Mouse (Mus musculus) gastrocnemius, postnatal 25 days (tissue): Measurements from ENCODE around the gene Aes. TPM values are rescaled to one million over a fixed set of nuclear protein-coding genes. Genes with fewer than 3 reads are reported as not detected.

Source experiments
- DNase-seq: peaks from one replicate; pipeline ENCODE4 v3.0.0; 2022
- long read RNA-seq, 2 experiments: library from polyadenylated mRNA; stranded (forward); transcript quantifications; one replicate each; pipeline ENCODE4 v2.0.0; 2021
- total RNA-seq, 2 experiments: library from RNA; stranded (reverse); gene quantifications; 1 replicate in 1 of 2; 2 replicates in 1 of 2; pipeline ENCODE4 v1.2.3; 2021

The Aes gene
- total RNA-seq = 100 to 1,000 TPM; 845 to 891 TPM
- long read RNA-seq, experiment 1, transcript Aes-201 (7 exons, 1,411 nt) = major isoform, 806 of 1,129 reads
- long read RNA-seq, experiment 1, partial matches to known transcripts = 231 of 1,129 reads
- long read RNA-seq, experiment 1, other reads (novel, unspliced or antisense) = 88 of 1,129 reads
- long read RNA-seq, experiment 2, transcript Aes-201 (7 exons, 1,411 nt) = major isoform, 873 of 1,158 reads
- long read RNA-seq, experiment 2, partial matches to known transcripts = 12 of 1,158 reads
- long read RNA-seq, experiment 2, other reads (novel, unspliced or antisense) = 269 of 1,158 reads

DNA sequence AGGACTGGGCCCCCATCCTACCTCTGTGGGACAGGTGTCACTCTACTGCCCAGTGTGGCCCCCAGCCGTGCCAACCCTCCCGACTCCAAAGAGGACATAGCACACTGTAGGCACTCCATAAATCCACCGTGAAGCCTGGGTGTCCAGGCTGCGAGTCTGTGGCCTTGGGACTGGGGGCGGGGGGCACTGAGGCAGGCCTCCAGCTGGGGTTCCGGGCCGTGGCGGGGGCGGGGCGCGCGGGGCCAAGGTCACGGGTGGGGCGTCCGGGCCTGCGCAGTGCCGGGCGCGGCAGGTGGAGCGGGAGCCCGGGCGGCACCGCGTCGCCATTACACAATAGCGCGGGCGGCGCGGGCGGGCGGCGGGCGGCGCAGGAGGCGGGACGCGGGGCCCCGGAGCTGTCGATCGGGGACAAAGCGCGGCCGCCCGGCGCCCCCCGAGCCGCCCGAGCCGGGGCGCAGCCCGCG is at the start of gene Aes:
Gene Aes (plus strand): TSS at position 326 of the 464 bp plus-strand sequence.
- peak; percentile 83 for DNase-seq

DNA sequence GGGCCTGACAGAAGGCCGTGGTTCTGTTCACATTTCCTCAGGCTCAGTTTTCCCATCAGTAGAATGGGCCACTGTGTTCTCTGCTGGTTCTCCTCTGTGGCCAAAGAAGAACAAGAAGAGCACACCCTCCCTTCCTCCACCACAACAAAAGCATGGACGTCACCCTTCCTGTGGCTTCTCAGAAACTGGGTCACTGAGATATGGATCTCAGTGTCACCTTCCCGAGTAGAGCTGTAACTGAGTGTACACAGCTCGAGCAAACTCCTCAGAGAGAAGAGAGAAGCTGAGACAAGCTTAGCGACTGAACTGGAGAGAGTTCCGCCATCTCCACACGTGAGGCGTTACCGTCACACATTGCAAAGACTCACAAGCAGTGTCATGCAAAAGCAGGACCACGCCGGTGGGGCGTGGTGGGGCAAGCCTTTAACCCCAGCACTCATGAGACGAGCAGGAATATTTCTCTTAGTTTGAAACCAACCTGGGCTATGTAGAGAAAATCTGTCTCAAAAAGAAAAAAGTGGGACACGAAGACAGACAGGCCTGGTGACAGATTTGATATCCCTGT is 49.0 kb upstream of the Aes start:
- DNase-seq = no peak

DNA sequence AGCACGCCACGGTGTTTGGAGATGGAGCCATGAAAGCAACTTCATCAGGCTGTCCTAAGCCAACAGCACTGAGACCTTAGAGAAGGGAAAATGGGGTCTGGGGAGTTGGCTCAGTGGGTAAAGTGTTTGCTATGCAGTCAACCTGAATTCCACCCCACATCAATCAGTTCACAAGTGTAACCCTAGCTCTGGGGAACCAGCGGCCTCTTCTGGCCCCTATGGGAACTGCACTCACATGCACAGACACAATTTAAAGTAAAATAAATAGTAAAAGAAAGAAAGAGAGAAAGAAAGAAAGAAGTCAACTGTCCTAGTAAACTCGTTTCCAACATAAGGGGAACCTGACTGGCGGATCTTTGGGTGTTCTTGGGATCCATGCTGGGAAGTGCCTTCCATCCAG is 45.5 kb upstream of the Aes start:
- DNase-seq = no peak

DNA sequence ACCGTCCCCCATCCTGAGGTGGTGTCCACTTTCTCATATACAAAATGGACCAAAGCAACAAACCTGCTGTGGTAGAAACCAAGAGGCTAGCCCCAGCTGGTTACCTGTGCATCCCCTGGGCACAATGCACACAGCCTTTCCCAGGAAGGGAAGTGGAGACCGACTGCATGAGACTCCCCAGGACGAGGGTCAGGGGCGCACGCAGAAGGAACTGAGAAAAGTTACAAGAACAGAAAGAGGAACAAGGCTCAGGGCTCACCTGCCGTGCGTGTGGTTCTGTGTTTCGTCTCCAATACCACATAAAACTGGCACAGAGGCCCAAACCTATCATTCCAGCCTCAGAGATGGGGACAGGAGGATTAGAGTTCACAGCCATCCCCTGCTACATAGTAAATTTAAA is 42.1 kb upstream of the Aes start:
- no peak for DNase-seq

DNA sequence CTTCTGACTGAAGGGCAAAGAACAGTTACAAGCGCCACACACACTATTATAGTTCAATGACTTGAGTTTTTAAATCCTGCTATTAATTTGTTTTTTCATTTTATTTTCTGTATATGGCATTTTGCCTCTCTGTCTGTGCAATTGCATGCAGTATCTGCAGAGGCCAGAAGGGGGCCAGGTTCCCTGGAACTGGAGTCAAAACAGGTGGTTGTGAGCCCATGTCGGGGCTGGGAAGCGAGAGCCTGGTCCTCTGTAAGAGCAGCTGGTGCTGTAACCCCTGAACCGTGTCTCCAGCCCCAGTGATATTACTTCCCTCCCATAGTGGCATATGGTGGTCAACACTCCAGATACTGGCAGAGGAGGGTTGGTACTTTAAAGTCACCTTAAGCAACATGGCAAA is 40.7 kb upstream of the Aes start:
- DNase-seq = no peak

DNA sequence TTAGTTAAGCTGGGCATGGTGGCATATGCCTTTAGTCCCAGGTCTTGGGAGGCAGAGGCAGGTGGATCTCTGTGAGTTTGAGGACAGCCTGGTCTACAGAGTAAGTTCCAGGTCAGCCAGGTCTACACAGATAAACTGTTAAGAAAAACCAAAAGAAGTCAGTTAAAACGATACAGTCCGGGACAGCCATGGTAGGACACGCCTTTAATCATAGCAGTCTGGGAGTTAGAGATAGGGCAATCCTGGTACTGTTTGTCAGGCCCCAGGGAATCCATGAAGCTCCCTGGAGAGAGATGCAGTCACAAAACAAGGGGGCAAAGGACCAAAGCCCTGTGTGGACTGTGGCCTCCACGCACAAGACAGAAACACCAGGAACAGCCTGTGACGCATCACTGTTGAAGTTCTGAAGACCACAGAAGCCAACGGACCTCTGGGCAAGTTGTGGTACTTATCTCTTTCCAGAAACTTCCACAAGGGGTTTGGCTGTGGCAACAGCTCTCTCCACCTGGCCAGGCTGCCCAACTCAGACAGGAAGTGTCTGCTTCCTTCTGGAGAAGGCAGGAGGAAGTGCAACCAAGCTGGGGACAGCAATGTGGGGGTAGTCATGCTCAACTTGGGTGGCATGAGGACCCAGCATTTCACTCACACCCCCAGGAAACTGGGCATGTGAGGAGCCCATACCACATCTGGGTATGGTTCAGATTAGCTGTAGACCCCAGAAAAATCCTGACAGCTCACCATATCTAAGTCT is 39.9 kb upstream of the Aes start:
- DNase-seq = no peak

DNA sequence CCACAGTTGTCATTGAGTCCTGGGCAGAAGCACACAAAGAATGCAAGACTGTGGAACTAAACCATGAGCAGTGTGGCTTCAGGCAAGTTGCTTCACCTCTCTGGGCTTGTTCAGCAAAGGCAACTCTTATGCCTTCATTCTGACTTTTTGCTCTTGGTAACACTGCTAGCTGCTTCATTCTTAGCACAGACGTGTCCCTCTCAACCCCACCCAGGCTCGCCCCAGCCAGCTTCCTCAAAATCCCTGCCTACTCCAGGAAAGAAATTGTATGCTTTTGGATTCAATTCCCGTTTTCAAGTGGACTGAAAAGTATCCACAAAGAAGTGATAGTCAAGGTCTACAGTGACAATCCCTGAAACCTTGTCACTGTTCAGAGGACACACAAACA is 39.3 kb upstream of the Aes start:
- no peak for DNase-seq

DNA sequence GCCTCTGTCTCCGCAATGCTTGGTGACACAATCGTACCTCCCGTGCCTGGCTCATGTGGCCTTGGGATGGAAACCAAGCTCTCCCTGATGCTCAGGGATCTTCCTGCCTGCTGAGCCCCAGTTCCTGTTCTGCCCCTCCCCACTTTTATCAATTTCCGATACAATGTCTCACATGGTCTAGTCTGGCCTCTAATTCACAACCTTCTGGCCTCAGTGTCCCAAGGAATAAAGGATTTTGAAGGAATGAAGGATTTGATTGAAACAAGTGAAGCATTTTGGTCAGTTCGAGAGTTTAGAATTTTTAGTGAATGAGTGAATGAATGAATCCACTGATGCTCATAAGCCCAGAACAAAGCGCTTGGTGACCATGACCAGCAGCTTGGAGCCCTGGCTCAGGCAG is 36.1 kb upstream of the Aes start:
- DNase-seq = no peak

DNA sequence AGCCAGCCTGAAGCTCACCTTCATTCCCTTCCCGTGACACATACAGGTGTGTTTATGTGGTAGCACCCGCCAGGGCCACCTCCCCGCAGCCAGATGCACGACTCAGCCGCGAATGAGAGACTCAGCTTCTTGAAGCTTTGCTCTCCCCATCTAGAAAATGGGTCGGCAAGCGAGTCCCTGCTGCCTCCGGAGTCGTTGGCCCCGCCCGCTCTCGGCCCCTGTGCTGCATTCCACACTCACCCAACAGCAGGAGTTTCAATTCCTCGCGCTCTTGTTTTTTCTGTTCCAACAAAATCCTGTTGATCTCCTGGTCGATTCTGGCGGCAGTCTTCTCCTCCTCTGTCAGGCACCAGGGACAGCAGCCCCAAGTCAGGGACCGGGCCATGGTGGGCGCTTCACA is 35.7 kb upstream of the Aes start:
- DNase-seq = no peak

DNA sequence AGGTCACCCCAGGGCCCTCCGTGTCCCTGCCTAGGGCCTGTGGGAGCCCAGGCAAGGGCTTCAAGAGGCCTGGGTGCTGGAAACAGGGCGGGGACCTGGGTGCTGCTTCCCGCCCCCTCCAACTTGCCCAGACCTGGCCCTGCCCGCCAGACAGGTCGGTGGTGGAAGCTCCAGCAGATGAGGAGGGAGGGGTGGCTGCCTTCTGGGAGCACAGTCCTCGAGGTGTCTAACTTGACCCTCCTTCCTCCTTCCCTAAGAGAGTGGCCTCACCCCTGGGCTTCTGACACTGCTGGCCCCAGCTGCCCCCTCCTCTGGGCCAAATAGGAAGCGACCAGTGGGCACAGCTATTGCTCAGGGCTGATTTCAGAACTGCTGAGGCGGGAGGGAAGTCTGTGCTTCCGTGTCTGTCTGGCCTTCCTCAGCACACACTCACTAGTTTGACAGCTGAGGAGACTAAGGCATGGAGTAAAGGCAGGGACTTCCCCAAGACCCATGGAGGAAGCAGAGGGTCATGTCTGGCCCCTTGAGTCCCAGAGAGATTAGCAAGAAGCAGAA is 35.2 kb upstream of the Aes start, which contains the start of gene Gna15:
Gene Gna15 (minus strand): TSS at position 175 of the 555 bp plus-strand sequence.
- no peak for DNase-seq

DNA sequence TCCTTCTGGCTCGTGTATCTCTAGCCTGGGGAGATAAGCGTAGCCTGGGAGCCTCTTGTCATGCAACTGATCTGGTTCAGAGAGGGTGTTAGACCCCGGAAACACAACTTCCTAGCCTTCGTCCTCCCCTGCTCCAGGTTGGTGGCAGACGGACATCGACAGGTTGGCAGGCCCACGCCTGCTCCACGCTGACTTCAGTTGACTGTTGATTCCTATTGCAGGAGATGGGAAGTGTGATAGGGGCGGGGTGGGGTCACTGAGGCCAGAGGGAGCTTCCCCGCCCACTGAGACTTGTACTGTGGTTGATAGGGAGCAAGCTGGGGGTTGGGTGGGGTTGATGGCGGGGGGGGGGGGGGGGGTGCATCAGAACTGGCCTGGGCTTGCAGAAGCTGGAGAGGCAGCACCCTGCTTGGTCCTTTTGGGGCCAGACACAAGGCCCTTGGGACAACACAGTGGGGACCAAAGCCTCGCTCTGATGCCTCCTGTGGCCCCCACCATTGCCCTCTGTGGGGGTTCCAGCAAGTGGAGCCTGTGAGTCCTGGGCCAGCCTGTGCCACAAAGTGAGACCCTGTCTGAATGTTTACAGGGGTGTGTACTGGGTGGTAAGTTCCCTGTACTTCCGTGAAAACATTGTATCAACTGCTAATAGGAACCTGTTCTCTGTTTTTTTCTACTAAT is 34.1 kb upstream of the Aes start:
- no peak for DNase-seq

DNA sequence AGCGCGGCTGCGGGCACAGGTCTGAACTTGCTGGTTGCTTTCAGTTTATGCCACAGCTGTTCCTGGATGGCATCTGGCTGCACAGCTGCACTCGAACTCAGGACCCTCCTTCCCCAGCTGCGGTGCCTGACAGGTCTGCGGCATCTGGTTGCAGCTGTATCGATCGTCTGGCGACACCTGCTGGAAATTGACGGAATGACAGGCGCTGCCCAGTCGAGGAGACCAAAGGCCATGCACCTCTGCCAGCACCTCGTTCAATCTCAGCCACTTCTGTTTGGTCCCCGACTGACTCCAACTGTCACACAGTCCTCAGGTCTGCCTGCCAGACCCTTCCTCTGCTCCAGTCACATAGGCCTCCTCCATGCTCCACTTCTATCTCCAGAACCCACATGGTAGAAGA is 32.5 kb upstream of the Aes start:
- DNase-seq = peak; percentile 66

DNA sequence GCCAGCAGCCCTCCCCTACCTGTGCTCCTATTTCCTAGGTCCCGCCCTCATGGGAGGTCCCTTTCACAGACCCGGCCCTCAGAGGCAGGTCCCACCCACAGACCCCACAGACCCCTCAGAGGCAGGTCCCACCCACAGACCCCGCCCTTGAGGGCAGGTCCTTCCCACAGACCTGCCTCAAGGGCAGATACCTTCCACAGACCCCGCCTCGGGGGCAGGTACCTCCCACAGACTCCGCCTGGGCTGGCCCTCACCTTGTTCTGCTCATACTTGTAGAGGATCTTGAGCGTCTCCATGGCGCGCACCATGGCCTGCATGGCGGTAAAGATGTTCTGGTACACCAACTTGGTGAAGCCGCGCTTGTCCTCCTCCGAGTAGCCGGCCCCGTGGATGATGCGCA is 24.5 kb upstream of the Aes start:
- no peak for DNase-seq

DNA sequence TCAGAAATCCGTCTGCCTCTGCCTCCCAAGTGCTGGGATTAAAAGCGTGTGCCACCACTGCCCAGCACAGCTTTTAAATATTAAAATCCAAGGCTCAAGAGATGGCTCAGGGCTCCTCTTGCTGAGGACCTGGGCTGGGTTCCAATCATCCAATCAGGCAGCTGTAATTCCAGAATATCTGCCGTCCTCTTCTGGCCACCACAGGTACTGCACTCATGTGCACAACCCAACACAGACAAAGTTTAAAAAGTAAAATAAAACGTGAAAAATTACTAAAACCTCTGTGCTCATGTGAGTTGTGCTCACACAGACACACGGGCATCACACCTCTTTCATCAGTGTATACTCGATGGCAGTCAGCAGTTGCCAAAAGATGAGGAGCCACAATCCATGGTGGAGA is 22.6 kb upstream of the Aes start:
- DNase-seq = no peak

DNA sequence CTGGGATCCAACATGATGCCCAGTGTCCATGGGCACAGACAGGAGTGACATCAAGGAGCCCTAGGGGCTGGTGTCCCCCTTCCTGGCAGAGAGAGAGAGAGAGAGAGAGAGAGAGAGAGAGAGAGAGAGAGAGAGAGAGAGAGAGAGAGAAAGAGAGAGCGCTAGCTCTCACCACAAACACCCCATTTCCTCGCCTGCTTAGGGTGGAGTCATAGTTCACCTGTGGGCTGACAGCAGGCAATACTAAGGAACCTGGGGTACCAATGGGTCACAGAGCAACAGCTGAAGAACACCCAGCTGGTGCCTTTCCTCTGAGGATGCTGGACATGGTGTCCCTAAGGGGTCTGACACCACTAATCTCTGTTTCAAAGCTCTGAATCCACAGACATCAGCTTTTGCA is 21.9 kb upstream of the Aes start:
- no peak for DNase-seq

DNA sequence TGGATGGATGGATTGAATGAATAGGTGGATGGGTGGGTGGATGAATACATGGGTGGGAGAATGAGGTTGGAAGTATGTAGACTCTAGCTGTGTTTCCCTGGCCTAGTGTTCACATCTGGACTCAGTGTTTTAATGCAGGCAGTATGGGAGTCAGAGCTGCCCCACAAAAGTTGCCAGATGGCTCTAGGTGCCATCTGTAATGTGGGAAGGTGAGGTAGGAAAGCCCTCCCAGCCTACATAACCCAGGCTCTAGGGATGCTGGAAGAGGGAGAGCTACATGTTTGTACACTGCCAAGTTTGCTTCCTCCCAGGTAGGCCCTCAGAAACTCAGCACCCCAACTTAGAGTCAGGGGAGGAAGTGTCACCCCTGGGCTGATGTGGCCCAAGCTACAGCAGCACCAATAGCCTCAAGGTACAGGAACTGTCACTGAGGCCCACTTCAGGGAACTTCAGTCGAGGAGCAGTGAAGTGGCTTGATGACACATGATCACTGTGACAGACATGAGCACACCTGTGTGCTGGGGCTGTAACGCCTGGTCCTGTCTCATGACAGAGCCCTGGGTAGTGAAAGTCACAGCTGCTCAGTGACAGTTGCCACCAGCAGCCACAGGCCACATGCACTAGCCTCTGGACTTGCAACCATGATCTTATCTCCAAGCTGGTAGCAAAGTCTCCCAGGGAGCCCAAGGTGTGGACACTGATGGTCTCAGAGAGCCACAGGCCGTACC is 20.8 kb upstream of the Aes start:
- DNase-seq = no peak

DNA sequence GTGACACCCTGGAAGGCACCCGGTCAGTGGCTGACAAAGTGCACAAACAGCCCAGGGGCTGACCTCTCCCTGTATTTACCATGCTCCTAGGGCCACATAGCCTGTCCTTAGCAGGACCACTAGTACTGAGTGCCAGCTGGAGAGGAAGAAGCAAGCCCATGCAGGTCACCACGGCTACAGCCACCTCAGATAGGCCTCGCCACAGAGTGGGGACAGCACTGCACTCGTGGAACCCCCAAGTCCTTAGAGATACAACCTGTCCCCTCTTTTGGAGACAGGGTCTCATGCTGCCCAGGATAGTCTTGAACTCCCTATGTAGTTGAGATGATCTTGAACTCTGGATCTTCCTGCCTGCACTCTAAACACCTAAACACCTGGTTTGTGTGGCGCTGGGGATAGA is 17.9 kb upstream of the Aes start:
- DNase-seq = no peak

DNA sequence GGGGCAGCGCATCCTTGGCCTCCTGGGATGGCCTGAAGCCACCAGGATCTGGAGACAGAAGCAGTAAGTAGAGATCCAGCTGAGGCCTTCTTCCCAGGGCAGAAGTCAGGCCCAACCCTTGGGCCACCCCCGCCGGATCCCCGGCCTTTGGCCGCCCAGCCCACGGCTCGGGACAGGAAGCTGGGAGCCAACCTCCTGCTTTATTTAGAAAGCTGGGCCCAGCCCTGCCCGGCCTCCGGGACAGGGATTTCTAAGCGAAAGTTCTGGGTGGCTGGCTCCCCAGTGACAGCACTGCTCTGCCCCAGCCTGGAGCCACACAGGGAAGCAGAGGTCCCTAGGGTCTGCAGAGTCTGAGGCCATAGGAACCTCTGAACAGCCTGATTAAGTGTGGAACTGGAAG is 17.5 kb upstream of the Aes start:
- DNase-seq = peak; percentile 80

DNA sequence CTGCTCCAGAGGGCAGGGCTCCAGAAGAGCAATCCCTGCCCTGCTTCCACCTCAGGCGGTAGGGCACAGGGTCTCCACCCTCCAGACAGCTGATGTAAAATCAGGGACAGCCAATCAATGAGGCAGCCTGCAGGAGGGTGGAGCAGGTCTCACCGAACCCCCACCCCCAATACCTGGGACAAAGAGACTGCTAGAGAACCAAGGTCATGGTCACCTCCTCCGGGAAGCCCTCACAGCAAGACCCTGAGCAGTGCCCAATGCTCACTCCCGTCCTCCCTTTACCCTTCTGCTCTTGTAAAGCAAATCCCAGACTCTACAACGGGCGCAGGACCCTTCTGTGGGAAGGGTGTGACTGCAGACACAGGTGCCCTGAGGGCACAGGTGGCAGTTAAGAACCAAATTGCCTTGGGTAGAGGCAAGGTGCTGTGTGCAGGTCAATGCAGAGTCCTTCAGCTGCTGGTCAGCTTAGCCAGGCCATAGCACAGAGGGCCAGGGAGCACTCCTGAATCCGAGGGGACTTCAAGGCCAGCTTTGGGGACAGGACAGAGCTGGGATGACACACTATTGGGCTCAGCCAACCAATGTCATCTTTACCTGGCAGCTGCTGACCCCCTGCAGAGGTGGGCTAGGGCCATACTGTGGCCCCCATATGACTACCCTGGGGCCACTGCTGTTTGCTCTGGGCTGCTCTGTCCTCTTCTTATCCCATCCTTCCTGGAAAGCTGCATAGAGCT is 16.4 kb upstream of the Aes start:
- no peak for DNase-seq

DNA sequence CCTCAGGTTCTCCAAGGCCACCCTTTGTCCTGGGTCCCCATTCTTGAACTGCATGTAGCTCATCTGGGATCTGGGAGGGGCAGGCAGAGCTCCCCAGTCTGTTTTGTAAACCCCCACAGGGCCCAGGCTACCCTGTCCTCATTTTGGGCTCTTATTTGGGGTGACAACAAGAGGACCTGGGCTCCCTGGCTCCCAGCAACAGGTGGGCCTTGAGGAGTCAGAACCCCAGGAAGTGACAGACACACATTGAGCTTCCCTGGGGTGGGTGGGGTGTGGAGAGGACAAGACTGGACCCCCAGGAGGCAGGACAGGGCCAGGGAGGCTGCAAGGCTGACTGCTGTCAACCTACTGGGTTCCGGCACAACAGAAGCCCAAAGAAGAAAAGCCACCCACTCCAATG is 15.7 kb upstream of the Aes start:
- no peak for DNase-seq
